Mouse (Mus musculus) hindbrain, embryonic 12.5 days (tissue): ENCODE results near the gene Dapk3. TPM values are rescaled to one million over a fixed set of nuclear protein-coding genes. Genes with fewer than 3 reads are reported as not detected.
"Not testable (repeated sequence)": the region's sequence is repeated elsewhere in the genome, so short reads cannot be mapped to it uniquely, and the experiment has no call there.

ENCODE experiments used
- ATAC-seq: fragments of 200-750 bp; cut with Nextera tagmentation; 2 replicates; pipeline ENCODE4 v1.8.0; 2017; ENCODE audit warnings: moderate TSS enrichment; ENCODE audit not compliant: low FRiP score
- H3K27ac ChIP-seq: fragments of 300-500 bp; sonication (generic); 2 replicates; pipeline ENCODE4 v1.5.1; 2016; ENCODE audit warnings: mild to moderate bottlenecking
- H3K27me3 ChIP-seq: fragments of 300-500 bp; sonication (generic); 2 replicates; pipeline ENCODE4 v1.6.1; 2016; ENCODE audit warnings: mild to moderate bottlenecking
- H3K36me3 ChIP-seq: fragments of 300-500 bp; sonication (generic); 2 replicates; pipeline ENCODE4 v1.6.1; 2016; ENCODE audit warnings: mild to moderate bottlenecking
- H3K4me1 ChIP-seq: fragments of 300-500 bp; sonication (generic); 2 replicates; pipeline ENCODE4 v1.6.1; 2016
- H3K4me2 ChIP-seq: fragments of 300-500 bp; sonication (generic); replicated peaks from 2 replicates; pipeline ENCODE4 v1.6.1; 2016; ENCODE audit warnings: mild to moderate bottlenecking
- H3K4me3 ChIP-seq: fragments of 300-500 bp; sonication (generic); 2 replicates; pipeline ENCODE4 v1.5.1; 2016; ENCODE audit warnings: mild to moderate bottlenecking
- H3K9ac ChIP-seq: fragments of 300-500 bp; sonication (generic); 2 replicates; pipeline ENCODE4 v1.6.1; 2016; ENCODE audit warnings: mild to moderate bottlenecking, moderate library complexity
- H3K9me3 ChIP-seq: fragments of 300-500 bp; sonication (generic); replicated peaks from 2 replicates; pipeline ENCODE4 v1.6.1; 2016; ENCODE audit warnings: mild to moderate bottlenecking
- WGBS: fragments of 180-500 bp; shearing (Covaris S2); methylation state at CpG from one replicate; pipeline ENCODE4 v1.1.7; 2016; 5-methylcytosine and 5-hydroxymethylcytosine counted together
- polyA plus RNA-seq: library from polyadenylated mRNA; unstranded; fragments of >200 nt; fragmentation: Nextera tagmentation; extraction: Ambion mirVana; gene quantifications from 2 replicates; pipeline ENCODE4 v1.2.1, GENCODE M21; 2016

Gene Dapk3
- polyA plus RNA-seq, 1 experiment from 2014 or later = 86.4 TPM

- H3K27me3 ChIP-seq = peaks cover 59% of the 10 kb centered on the region
- H3K27ac ChIP-seq = no peak overlapping the region
- H3K9me3 ChIP-seq = no peaks in the 10 kb centered on the region
- no peak for ATAC-seq
- H3K9ac ChIP-seq = no peak overlapping the region
- no peak overlapping the region for H3K4me2 ChIP-seq
- H3K4me1 ChIP-seq = peaks cover 11% of the 10 kb centered on the region
- H3K4me3 ChIP-seq = no peak overlapping the region
- no peaks in the 10 kb centered on the region for H3K36me3 ChIP-seq
- 2% methylated on average over 9 of the region's 9 CpGs for WGBS
Measured at GRCm38 (mm10) chr10:81198230-81198629, 15.4 kb downstream of the Dapk3 start.

- no peaks in the 10 kb centered on the region for H3K36me3 ChIP-seq
- H3K4me2 ChIP-seq = no peak overlapping the region
- 84% methylated on average over 6 of the region's 6 CpGs for WGBS
- ATAC-seq = no peak
- H3K9me3 ChIP-seq = no peaks in the 10 kb centered on the region
- no peak overlapping the region for H3K27ac ChIP-seq
- H3K4me1 ChIP-seq = peaks cover 7% of the 10 kb centered on the region; the same call in 1 of the 2 replicates
- no peak overlapping the region for H3K4me3 ChIP-seq
- H3K27me3 ChIP-seq = peaks cover 55% of the 10 kb centered on the region
- no peak overlapping the region for H3K9ac ChIP-seq
Measured at GRCm38 (mm10) chr10:81198990-81199389, 16.2 kb downstream of the Dapk3 start.

- no peaks in the 10 kb centered on the region for H3K4me1 ChIP-seq
- no peak overlapping the region for H3K27ac ChIP-seq
- ATAC-seq = no peak
- peaks cover 43% of the 10 kb centered on the region for H3K27me3 ChIP-seq
- 0 out of 2 replicates have a peak, but pooled peaks cover 5% of the 10 kb centered on the region for H3K36me3 ChIP-seq
- H3K4me2 ChIP-seq = no peak overlapping the region
- 87% methylated on average over 13 of the region's 13 CpGs for WGBS
- H3K9ac ChIP-seq = 0 out of 2 replicates have a peak overlapping the region, but pooled peaks have one; percentile 27
- no peaks in the 10 kb centered on the region for H3K9me3 ChIP-seq
- H3K4me3 ChIP-seq = no peak overlapping the region
Measured at GRCm38 (mm10) chr10:81200141-81200540, 17.3 kb downstream of the Dapk3 start.

- H3K27ac ChIP-seq = no peak overlapping the region
Measured at GRCm38 (mm10) chr10:81200605-81201287, 17.9 kb downstream of the Dapk3 start.

GRCm38 (mm10) chr10:81201807-81202758, 19.3 kb downstream of the Dapk3 start, which contains the start of gene Nmrk2:
Gene Nmrk2, minus strand, starts transcription at chr10:81202051.
- no peak within 1 kb of the TSS for H3K4me3 ChIP-seq
- no peaks in the 10 kb centered on the region for H3K9me3 ChIP-seq
- H3K9ac ChIP-seq = peak within 1 kb of the TSS; percentile 1; the same call in 1 of the 2 replicates
- no peak within 1 kb of the TSS for H3K4me2 ChIP-seq
- WGBS = 63% methylated on average over 13 of the region's 13 CpGs
- H3K27me3 ChIP-seq = peaks cover 24% of the 10 kb centered on the region
- H3K36me3 ChIP-seq = peaks cover 14% of the 10 kb centered on the region
- H3K4me1 ChIP-seq = no peaks in the 10 kb centered on the region
- no peak within 1 kb of the TSS for H3K27ac ChIP-seq
- no peak for ATAC-seq

More at GRCm38 (mm10) chr10:81200605-81201287, 17.9 kb downstream of the Dapk3 start:
- Histone ChIP-seq H3K9ac (no peak overlapping the region; the same call in 1 of the 2 replicates), H3K4me2 (no peak overlapping the region), H3K9me3 (no peaks in the 10 kb centered on the region), H3K4me3 (no peak overlapping the region), H3K36me3 (0 out of 2 replicates have a peak, but pooled peaks cover 5% of the 10 kb centered on the region), H3K27me3 (peaks cover 37% of the 10 kb centered on the region), H3K4me1 (no peaks in the 10 kb centered on the region)
- no peak for ATAC-seq
- 75% methylated on average over 20 of the region's 20 CpGs for WGBS

GRCm38 (mm10) chr10:81202978-81203720, 20.3 kb downstream of the Dapk3 start:
- 68% methylated on average over 8 of the region's 8 CpGs for WGBS
- no peak overlapping the region for H3K4me3 ChIP-seq
- no peaks in the 10 kb centered on the region for H3K4me1 ChIP-seq
- no peak overlapping the region for H3K4me2 ChIP-seq
- H3K27ac ChIP-seq = no peak overlapping the region
- peaks cover 18% of the 10 kb centered on the region; the same call in 1 of the 2 replicates for H3K27me3 ChIP-seq
- H3K9ac ChIP-seq = no peak overlapping the region
- H3K9me3 ChIP-seq = no peaks in the 10 kb centered on the region
- no peak for ATAC-seq
- H3K36me3 ChIP-seq = peaks cover 24% of the 10 kb centered on the region

- Histone ChIP-seq H3K27me3 (peaks cover 15% of the 10 kb centered on the region; the same call in 1 of the 2 replicates), H3K9me3 (no peaks in the 10 kb centered on the region), H3K4me1 (no peaks in the 10 kb centered on the region), H3K4me3 (no peak overlapping the region), H3K4me2 (no peak overlapping the region), H3K36me3 (peaks cover 30% of the 10 kb centered on the region), H3K9ac (no peak overlapping the region), H3K27ac (peak overlapping the region; percentile 12; the same call in 1 of the 2 replicates)
- no peak for ATAC-seq
- 73% methylated on average over 4 of the region's 4 CpGs for WGBS
Measured at GRCm38 (mm10) chr10:81204137-81204536, 21.3 kb downstream of the Dapk3 start.

- ATAC-seq = no peak
- peaks cover 84% of the 10 kb centered on the region for H3K36me3 ChIP-seq
- no peaks in the 10 kb centered on the region for H3K4me1 ChIP-seq
- no peak overlapping the region for H3K27ac ChIP-seq
- WGBS = 97% methylated on average over 5 of the region's 5 CpGs
- H3K4me3 ChIP-seq = no peak overlapping the region
- no peak overlapping the region for H3K4me2 ChIP-seq
- no peak overlapping the region for H3K9ac ChIP-seq
- peaks cover 17% of the 10 kb centered on the region for H3K9me3 ChIP-seq
- H3K27me3 ChIP-seq = no peaks in the 10 kb centered on the region
Measured at GRCm38 (mm10) chr10:81210154-81210553, 27.3 kb downstream of the Dapk3 start.

- no peaks in the 10 kb centered on the region for H3K27me3 ChIP-seq
- no peak overlapping the region for H3K4me2 ChIP-seq
- H3K27ac ChIP-seq = no peak overlapping the region
- no peak overlapping the region for H3K9ac ChIP-seq
- WGBS = 95% methylated on average over 6 of the region's 6 CpGs
- H3K36me3 ChIP-seq = peaks cover 77% of the 10 kb centered on the region
- peaks cover 9% of the 10 kb centered on the region; the same call in 1 of the 2 replicates for H3K9me3 ChIP-seq
- H3K4me1 ChIP-seq = no peaks in the 10 kb centered on the region
- ATAC-seq = no peak
- H3K4me3 ChIP-seq = no peak overlapping the region
Measured at GRCm38 (mm10) chr10:81216260-81216659, 33.5 kb downstream of the Dapk3 start.

- Histone ChIP-seq H3K4me1 (no peaks in the 10 kb centered on the region), H3K4me2 (no peak overlapping the region), H3K27ac (no peak overlapping the region), H3K9me3 (peaks cover 7% of the 10 kb centered on the region; the same call in 1 of the 2 replicates), H3K9ac (no peak overlapping the region), H3K36me3 (peaks cover 77% of the 10 kb centered on the region), H3K27me3 (no peaks in the 10 kb centered on the region), H3K4me3 (no peak overlapping the region)
- 87% methylated on average over 6 of the region's 6 CpGs for WGBS
- no peak for ATAC-seq
Measured at GRCm38 (mm10) chr10:81216810-81217209, 34.0 kb downstream of the Dapk3 start.

- peaks cover 75% of the 10 kb centered on the region for H3K36me3 ChIP-seq
- not testable (repeated sequence) for ATAC-seq, H3K9ac ChIP-seq, H3K4me3 ChIP-seq, H3K9me3 ChIP-seq, H3K27ac ChIP-seq, H3K4me2 ChIP-seq, H3K27me3 ChIP-seq, H3K4me1 ChIP-seq
- 22% methylated on average over 1 of the region's 1 CpGs for WGBS
Measured at GRCm38 (mm10) chr10:81217267-81217666, 34.5 kb downstream of the Dapk3 start.
